Mouse (Mus musculus) kidney, postnatal 0 days (tissue): Measurements from ENCODE around the gene Prx. TPM values are rescaled to one million over a fixed set of nuclear protein-coding genes. Genes with fewer than 3 reads are reported as not detected.

Experiments
- ATAC-seq: fragments of 200-750 bp; cut with Nextera tagmentation; replicated peaks from 2 replicates; pipeline ENCODE4 v1.8.0; 2017; ENCODE audit warnings: low read depth, moderate number of reproducible peaks, moderate TSS enrichment, moderate library complexity; ENCODE audit not compliant: low FRiP score
- DNase-seq: peaks from one replicate; pipeline ENCODE4 v3.0.0-alpha.2; 2016; ENCODE audit warnings: low spot score
- H3K27ac ChIP-seq: fragments of 300-500 bp; sonication (generic); 2 replicates; pipeline ENCODE4 v1.5.1; 2014; ENCODE audit warnings: mild to moderate bottlenecking
- H3K27me3 ChIP-seq: fragments of 300-500 bp; sonication (generic); 2 replicates; pipeline ENCODE4 v1.6.1; 2014; ENCODE audit warnings: low read length, mixed read lengths; ENCODE audit not compliant: insufficient read depth
- H3K36me3 ChIP-seq: fragments of 300-500 bp; sonication (generic); 2 replicates; pipeline ENCODE4 v1.6.1; 2014; ENCODE audit warnings: low read length, mixed read lengths; ENCODE audit not compliant: insufficient read depth
- H3K4me1 ChIP-seq: fragments of 300-500 bp; sonication (generic); replicated peaks from 2 replicates; pipeline ENCODE4 v1.6.1; 2014; ENCODE audit warnings: antibody characterized with exemption, low read length, mixed read lengths; ENCODE audit not compliant: insufficient read depth
- H3K4me2 ChIP-seq: fragments of 300-500 bp; sonication (generic); 2 replicates; pipeline ENCODE4 v1.6.1; 2014; ENCODE audit warnings: mild to moderate bottlenecking, low read length, moderate library complexity, mixed read lengths
- H3K4me3 ChIP-seq: fragments of 300-500 bp; sonication (generic); replicated peaks from 2 replicates; pipeline ENCODE4 v1.5.1; 2014; ENCODE audit warnings: low read depth, low read length
- H3K9ac ChIP-seq: fragments of 300-500 bp; sonication (generic); 2 replicates; pipeline ENCODE4 v1.6.1; 2014; ENCODE audit warnings: low read depth, low read length
- H3K9me3 ChIP-seq: fragments of 300-500 bp; sonication (generic); replicated peaks from 2 replicates; pipeline ENCODE4 v1.6.1; 2016; ENCODE audit warnings: low read length, inconsistent platforms, mixed read lengths
- CTCF ChIP-seq: IDR thresholded peaks from 2 replicates; pipeline ENCODE4 v1.5.1; 2016; ENCODE audit warnings: antibody characterized with exemption, low read depth, mild to moderate bottlenecking, moderate library complexity
- WGBS: fragments of 180-500 bp; shearing (Covaris S2); extraction: QIAGEN DNeasy Blood & Tissue Kit; methylation state at CpG from one replicate; pipeline ENCODE4 v1.1.7; 2014; 5-methylcytosine and 5-hydroxymethylcytosine counted together
- polyA plus RNA-seq: library from polyadenylated mRNA; unstranded; fragments of >200 nt; fragmentation: Nextera tagmentation; extraction: Ambion mirVana; gene quantifications from 2 replicates; pipeline ENCODE4 v1.2.1, GENCODE M21; 2015

The Prx gene
- polyA plus RNA-seq, 1 experiment from 2014 or later: 4.1 TPM

- WGBS: 83% methylated on average over 2 of the region's 2 CpGs
- no peak for ATAC-seq
- no peak for TF ChIP-seq CTCF
- no peak overlapping the region for H3K9ac ChIP-seq
- H3K9me3 ChIP-seq: no peaks in the 10 kb centered on the region
- H3K27me3 ChIP-seq: no peaks in the 10 kb centered on the region
- DNase-seq: no peak
- no peak overlapping the region for H3K4me3 ChIP-seq
- H3K4me1 ChIP-seq: peaks cover 6% of the 10 kb centered on the region
- H3K27ac ChIP-seq: no peak overlapping the region
- H3K36me3 ChIP-seq: no peaks in the 10 kb centered on the region
- H3K4me2 ChIP-seq: no peak overlapping the region
These were observed 11.7 kb downstream of the Prx start for GRCm38 (mm10) chr7:27510809-27511208.

- no peak overlapping the region for H3K4me3 ChIP-seq
- no peak for TF ChIP-seq CTCF
- ATAC-seq: no peak
- 60% methylated on average over 9 of the region's 9 CpGs for WGBS
- H3K9me3 ChIP-seq: no peaks in the 10 kb centered on the region
- no peaks in the 10 kb centered on the region for H3K4me1 ChIP-seq
- H3K36me3 ChIP-seq: peaks cover 8% of the 10 kb centered on the region; the same call in 1 of the 2 replicates
- DNase-seq: no peak
- H3K27me3 ChIP-seq: no peaks in the 10 kb centered on the region
- no peak overlapping the region for H3K4me2 ChIP-seq
- no peak overlapping the region for H3K9ac ChIP-seq
- H3K27ac ChIP-seq: no peak overlapping the region
These were observed 15.8 kb downstream of the Prx start for GRCm38 (mm10) chr7:27514961-27515360.

GRCm38 (mm10) chr7:27518314-27518713, 19.2 kb downstream of the Prx start:
- H3K9me3 ChIP-seq: no peaks in the 10 kb centered on the region
- no peak for DNase-seq
- H3K27ac ChIP-seq: no peak overlapping the region
- peaks cover 8% of the 10 kb centered on the region; the same call in 1 of the 2 replicates for H3K36me3 ChIP-seq
- no peak overlapping the region for H3K9ac ChIP-seq
- WGBS: 86% methylated on average over 9 of the region's 9 CpGs
- no peak overlapping the region for H3K4me3 ChIP-seq
- no peak for ATAC-seq
- no peak overlapping the region for H3K4me2 ChIP-seq
- no peaks in the 10 kb centered on the region for H3K27me3 ChIP-seq
- TF ChIP-seq CTCF: no peak
- H3K4me1 ChIP-seq: no peaks in the 10 kb centered on the region

GRCm38 (mm10) chr7:27520104-27520503, 21.0 kb downstream of the Prx start:
- peak; percentile 19; the same call in 1 of the 2 replicates for TF ChIP-seq CTCF
- ATAC-seq (no peak), DNase-seq (no peak)
- no peak overlapping the region for H3K4me3 ChIP-seq
- H3K27me3 ChIP-seq: no peaks in the 10 kb centered on the region
- no peak overlapping the region for H3K9ac ChIP-seq
- peaks cover 8% of the 10 kb centered on the region; the same call in 1 of the 2 replicates for H3K36me3 ChIP-seq
- no peaks in the 10 kb centered on the region for H3K4me1 ChIP-seq
- no peak overlapping the region for H3K27ac ChIP-seq
- H3K9me3 ChIP-seq: no peaks in the 10 kb centered on the region
- H3K4me2 ChIP-seq: no peak overlapping the region

- Histone ChIP-seq H3K36me3 (peaks cover 8% of the 10 kb centered on the region; the same call in 1 of the 2 replicates), H3K4me1 (no peaks in the 10 kb centered on the region), H3K27ac (no peak overlapping the region), H3K4me2 (no peak overlapping the region), H3K27me3 (no peaks in the 10 kb centered on the region), H3K4me3 (no peak overlapping the region), H3K9me3 (no peaks in the 10 kb centered on the region), H3K9ac (no peak overlapping the region)
- no peak for ATAC-seq
- peak; percentile 16 for DNase-seq
- 62% methylated on average over 1 of the region's 1 CpGs for WGBS
- no peak for TF ChIP-seq CTCF
These were observed 21.5 kb downstream of the Prx start for GRCm38 (mm10) chr7:27520599-27520998.

- Histone ChIP-seq H3K27me3 (no peaks in the 10 kb centered on the region), H3K9ac (no peak within 1 kb of the TSS), H3K36me3 (0 out of 2 replicates have a peak, but pooled peaks cover 3% of the 10 kb centered on the region), H3K4me2 (no peak within 1 kb of the TSS), H3K9me3 (no peaks in the 10 kb centered on the region), H3K4me3 (no peak within 1 kb of the TSS), H3K4me1 (no peaks in the 10 kb centered on the region), H3K27ac (no peak within 1 kb of the TSS)
- DNase-seq (no peak), ATAC-seq (no peak)
- TF ChIP-seq CTCF: no peak
- WGBS: 51% methylated on average over 5 of the region's 5 CpGs
These were observed 23.8 kb downstream of the Prx start, which contains the start of gene Hipk4 for GRCm38 (mm10) chr7:27522967-27523366. TSS of gene Hipk4 (plus strand) at chr7:27523267.

GRCm38 (mm10) chr7:27523805-27524204, 24.7 kb downstream of the Prx start:
- Histone ChIP-seq H3K9me3 (no peaks in the 10 kb centered on the region), H3K36me3 (no peaks in the 10 kb centered on the region), H3K9ac (no peak overlapping the region), H3K27me3 (no peaks in the 10 kb centered on the region), H3K4me1 (no peaks in the 10 kb centered on the region), H3K4me2 (no peak overlapping the region), H3K27ac (no peak overlapping the region), H3K4me3 (no peak overlapping the region)
- ATAC-seq: no peak
- no peak for DNase-seq
- 96% methylated on average over 13 of the region's 13 CpGs for WGBS
- TF ChIP-seq CTCF: no peak
